Mouse (Mus musculus): ENCODE measurements around the gene Irf2bp1. TPM values are rescaled to one million over a fixed set of nuclear protein-coding genes. Genes with fewer than 3 reads are reported as not detected.

Irf2bp1 gene
- polyA plus RNA-seq, 1 experiment, result 5.0 TPM

DNA sequence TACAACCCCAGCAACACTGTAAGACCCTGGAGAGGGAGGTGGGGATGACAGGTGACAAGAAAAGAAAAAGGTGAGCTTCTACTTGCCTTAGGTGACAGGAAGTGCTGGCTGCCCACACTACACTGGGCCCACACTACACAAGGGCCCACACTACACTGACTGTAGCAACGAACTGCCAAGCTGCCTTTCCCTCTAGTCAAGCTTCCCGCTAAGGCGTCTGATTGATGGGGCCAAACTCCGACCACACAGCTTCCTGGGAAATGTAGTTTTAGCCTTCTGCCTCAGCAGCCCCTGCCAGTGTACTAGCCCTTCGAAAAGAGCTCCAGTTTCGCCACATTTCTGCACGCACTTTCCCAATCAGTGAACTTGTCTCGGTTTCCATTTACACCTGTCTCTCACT is 36.2 kb upstream of the Irf2bp1 start:
- no peaks in the 10 kb centered on the region; the same call in 1 of the 2 replicates for H3K9me3 ChIP-seq (ENCODE audit: control insufficient read depth, low read length)
- TF ChIP-seq TAL1 (IDR thresholded peaks at IDR 0.05; ENCODE audit: low read length), result no peak
- TF ChIP-seq GATA1 (IDR thresholded peaks at IDR 0.05; ENCODE audit: low read length), result no peak
- H3K36me3 ChIP-seq (ENCODE audit: control insufficient read depth), result no peaks in the 10 kb centered on the region
- H3K4me3 ChIP-seq (replicated peaks), result no peak overlapping the region
- H3K4me1 ChIP-seq (ENCODE audit: control insufficient read depth), result no peaks in the 10 kb centered on the region; the same call in 1 of the 2 replicates
- H3K27me3 ChIP-seq (ENCODE audit: control insufficient read depth), result peaks cover 42% of the 10 kb centered on the region

DNA sequence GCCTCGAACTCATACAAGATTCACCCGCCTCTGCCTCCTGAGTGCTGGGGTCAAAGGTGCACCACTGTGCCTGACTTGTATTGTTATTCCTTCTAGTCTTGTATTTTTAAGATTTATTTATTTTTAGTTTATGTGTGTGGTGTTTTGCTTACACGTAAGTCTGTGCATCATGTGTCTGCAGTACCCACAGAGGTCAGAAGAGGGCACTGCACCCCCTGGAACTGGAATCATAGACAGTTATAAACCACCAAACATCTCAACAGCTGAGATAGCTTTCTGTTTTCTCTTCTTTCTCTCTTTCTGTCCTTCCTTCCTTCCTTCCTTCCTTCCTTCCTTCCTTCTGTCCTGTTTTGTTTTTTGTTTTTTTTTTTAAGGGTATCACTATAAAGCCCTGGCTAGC is 32.9 kb upstream of the Irf2bp1 start:
- H3K4me3 ChIP-seq (replicated peaks), result no peak overlapping the region
- peaks cover 8% of the 10 kb centered on the region for H3K27me3 ChIP-seq (ENCODE audit: control insufficient read depth)
- TF ChIP-seq TAL1 (IDR thresholded peaks at IDR 0.05; ENCODE audit: low read length), result no peak
- no peak for TF ChIP-seq GATA1 (IDR thresholded peaks at IDR 0.05; ENCODE audit: low read length)
- H3K36me3 ChIP-seq (ENCODE audit: control insufficient read depth), result no peaks in the 10 kb centered on the region
- H3K4me1 ChIP-seq (ENCODE audit: control insufficient read depth), result no peaks in the 10 kb centered on the region
- H3K9me3 ChIP-seq (ENCODE audit: control insufficient read depth, low read length), result no peaks in the 10 kb centered on the region

- H3K9me3 ChIP-seq (ENCODE audit: control insufficient read depth, low read length), result no peaks in the 10 kb centered on the region
- TF ChIP-seq GATA1 (IDR thresholded peaks at IDR 0.05; ENCODE audit: low read length), result no peak
- TF ChIP-seq TAL1 (IDR thresholded peaks at IDR 0.05; ENCODE audit: low read length), result no peak
- H3K4me1 ChIP-seq (ENCODE audit: control insufficient read depth), result no peaks in the 10 kb centered on the region
- H3K27me3 ChIP-seq (ENCODE audit: control insufficient read depth), result no peaks in the 10 kb centered on the region
- no peaks in the 10 kb centered on the region for H3K36me3 ChIP-seq (ENCODE audit: control insufficient read depth)
- H3K4me3 ChIP-seq (replicated peaks), result no peak overlapping the region
Observed at GRCm38 (mm10) chr7:18978381-18978780, 25.5 kb upstream of the Irf2bp1 start.

GRCm38 (mm10) chr7:18986503-18986902 is 17.3 kb upstream of the Irf2bp1 start:
- Histone ChIP-seq H3K9me3 (ENCODE audit: control insufficient read depth, low read length) (no peaks in the 10 kb centered on the region; the same call in 1 of the 2 replicates), H3K4me3 (replicated peaks) (no peak overlapping the region), H3K4me1 (ENCODE audit: control insufficient read depth) (peaks cover 16% of the 10 kb centered on the region), H3K36me3 (ENCODE audit: control insufficient read depth) (no peaks in the 10 kb centered on the region), H3K27me3 (ENCODE audit: control insufficient read depth) (peaks cover 42% of the 10 kb centered on the region)
- TF ChIP-seq TAL1 (IDR thresholded peaks at IDR 0.05; ENCODE audit: low read length), result no peak
- TF ChIP-seq GATA1 (IDR thresholded peaks at IDR 0.05; ENCODE audit: low read length), result no peak

DNA sequence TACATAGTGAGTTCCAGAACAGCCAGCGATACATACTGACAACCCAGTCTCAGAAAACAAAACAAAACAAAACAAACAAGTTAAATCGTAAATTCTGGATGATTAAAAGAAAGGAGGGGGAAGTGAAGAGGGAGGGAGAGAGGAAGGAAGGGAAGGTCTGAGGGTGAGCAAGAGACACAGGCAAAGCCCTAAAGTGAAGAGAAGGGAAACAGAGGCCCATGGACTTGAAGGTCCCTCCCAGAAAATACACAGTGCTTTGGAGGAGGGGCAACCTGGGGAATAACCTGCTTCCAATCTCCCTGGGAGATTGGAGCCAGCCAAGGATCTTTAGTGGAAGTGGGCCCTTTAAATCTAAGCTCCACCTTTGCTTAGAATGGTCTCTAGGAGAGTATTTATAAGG is 16.7 kb upstream of the Irf2bp1 start, which contains the start of gene Nanos2:
Gene Nanos2 (plus strand): TSS at position 301 of the 400 bp plus-strand sequence.
- Histone ChIP-seq H3K27me3 (ENCODE audit: control insufficient read depth) (peaks cover 48% of the 10 kb centered on the region), H3K36me3 (ENCODE audit: control insufficient read depth) (no peaks in the 10 kb centered on the region), H3K4me3 (replicated peaks) (no peak within 1 kb of the TSS), H3K4me1 (ENCODE audit: control insufficient read depth) (peaks cover 22% of the 10 kb centered on the region), H3K9me3 (ENCODE audit: control insufficient read depth, low read length) (peaks cover 1% of the 10 kb centered on the region; the same call in 1 of the 2 replicates)
- no peak for TF ChIP-seq TAL1 (IDR thresholded peaks at IDR 0.05; ENCODE audit: low read length)

- no peak for TF ChIP-seq TAL1 (IDR thresholded peaks at IDR 0.05; ENCODE audit: low read length)
- no peak for TF ChIP-seq GATA1 (IDR thresholded peaks at IDR 0.05; ENCODE audit: low read length)
Observed at GRCm38 (mm10) chr7:18987747-18988146, 16.1 kb upstream of the Irf2bp1 start.

DNA sequence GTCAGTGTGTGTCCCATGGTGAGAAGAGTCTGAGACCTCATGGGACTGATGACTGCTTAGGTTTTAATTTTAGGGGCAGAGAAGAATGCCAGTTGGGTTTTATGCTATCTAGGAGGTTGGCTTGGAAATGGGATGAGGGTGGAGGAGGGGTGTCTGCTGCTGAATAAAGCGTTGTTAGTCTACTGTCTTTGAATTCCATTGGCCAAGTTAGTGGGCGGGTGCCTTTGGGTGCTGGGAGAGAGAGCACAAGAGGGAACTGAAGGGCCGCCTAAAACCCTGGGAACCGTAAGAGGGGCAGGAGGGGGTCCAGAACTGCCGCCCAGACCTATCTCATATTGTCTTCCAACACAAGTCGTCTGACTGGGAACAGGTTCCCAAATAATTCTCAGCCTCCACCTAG is 15.1 kb upstream of the Irf2bp1 start:
- Histone ChIP-seq H3K9me3 (ENCODE audit: control insufficient read depth, low read length) (peaks cover 4% of the 10 kb centered on the region; the same call in 1 of the 2 replicates), H3K36me3 (ENCODE audit: control insufficient read depth) (no peaks in the 10 kb centered on the region), H3K27me3 (ENCODE audit: control insufficient read depth) (peaks cover 65% of the 10 kb centered on the region), H3K4me3 (replicated peaks) (no peak overlapping the region), H3K4me1 (ENCODE audit: control insufficient read depth) (peaks cover 24% of the 10 kb centered on the region)
- TF ChIP-seq TAL1 (IDR thresholded peaks at IDR 0.05; ENCODE audit: low read length) (no peak), GATA1 (IDR thresholded peaks at IDR 0.05; ENCODE audit: low read length) (no peak)

More at GRCm38 (mm10) chr7:18987747-18988146, 16.1 kb upstream of the Irf2bp1 start:
- Histone ChIP-seq H3K9me3 (ENCODE audit: control insufficient read depth, low read length) (peaks cover 4% of the 10 kb centered on the region; the same call in 1 of the 2 replicates), H3K27me3 (ENCODE audit: control insufficient read depth) (peaks cover 54% of the 10 kb centered on the region), H3K4me3 (replicated peaks) (no peak overlapping the region), H3K36me3 (ENCODE audit: control insufficient read depth) (no peaks in the 10 kb centered on the region), H3K4me1 (ENCODE audit: control insufficient read depth) (peaks cover 24% of the 10 kb centered on the region)

GRCm38 (mm10) chr7:18989995-18990394 is 13.8 kb upstream of the Irf2bp1 start:
- TF ChIP-seq GATA1 (IDR thresholded peaks at IDR 0.05; ENCODE audit: low read length), result no peak
- no peak for TF ChIP-seq TAL1 (IDR thresholded peaks at IDR 0.05; ENCODE audit: low read length)
- peaks cover 4% of the 10 kb centered on the region; the same call in 1 of the 2 replicates for H3K9me3 ChIP-seq (ENCODE audit: control insufficient read depth, low read length)
- H3K4me3 ChIP-seq (replicated peaks), result no peak overlapping the region
- peaks cover 24% of the 10 kb centered on the region for H3K4me1 ChIP-seq (ENCODE audit: control insufficient read depth)
- H3K36me3 ChIP-seq (ENCODE audit: control insufficient read depth), result peaks cover under 1% of the 10 kb centered on the region; the same call in 1 of the 2 replicates
- H3K27me3 ChIP-seq (ENCODE audit: control insufficient read depth), result peaks cover 68% of the 10 kb centered on the region

DNA sequence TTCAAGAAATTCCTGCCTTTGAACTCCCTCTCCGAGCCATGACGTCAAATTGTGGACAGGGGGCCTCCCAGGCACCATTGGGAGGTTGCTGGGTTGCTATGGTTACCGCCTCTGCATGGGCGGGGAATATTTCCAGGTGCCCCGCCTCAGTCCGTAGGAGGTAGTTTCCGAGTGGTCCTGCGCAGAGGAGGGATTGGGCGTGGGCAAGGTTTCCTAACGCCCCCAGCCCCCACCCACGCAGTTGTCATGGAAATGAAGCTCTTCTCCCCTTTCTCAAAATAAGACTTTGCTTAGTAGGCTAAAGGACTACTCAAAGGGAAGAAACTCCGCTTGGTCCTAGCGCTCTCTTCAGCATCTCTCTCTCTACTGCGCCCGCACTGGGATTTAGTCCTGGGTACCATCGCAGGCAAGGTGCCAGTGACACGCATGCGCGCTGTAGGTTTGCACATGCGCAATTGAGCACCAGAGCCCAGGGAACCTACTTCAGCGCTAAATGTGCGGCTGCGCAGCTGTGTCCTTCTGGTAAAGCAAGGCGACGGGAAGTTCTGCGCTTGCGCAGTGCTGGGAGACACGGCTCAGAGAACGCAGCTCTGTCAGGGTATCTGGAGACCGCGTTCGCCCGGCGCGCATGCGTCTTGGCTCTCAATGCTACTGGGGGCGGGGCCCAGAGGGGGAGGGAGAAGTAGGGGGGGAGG is 13.1 kb upstream of the Irf2bp1 start, which contains the start of gene Mypop:
Gene Mypop (plus strand): TSS at position 645 of the 695 bp plus-strand sequence.
- H3K4me1 ChIP-seq (ENCODE audit: control insufficient read depth), result peaks cover 24% of the 10 kb centered on the region
- H3K9me3 ChIP-seq (ENCODE audit: control insufficient read depth, low read length), result peaks cover 4% of the 10 kb centered on the region; the same call in 1 of the 2 replicates
- TF ChIP-seq TAL1 (IDR thresholded peaks at IDR 0.05; ENCODE audit: low read length) (no peak), GATA1 (IDR thresholded peaks at IDR 0.05; ENCODE audit: low read length) (no peak)
- H3K36me3 ChIP-seq (ENCODE audit: control insufficient read depth), result peaks cover 4% of the 10 kb centered on the region; the same call in 1 of the 2 replicates
- peaks cover 68% of the 10 kb centered on the region for H3K27me3 ChIP-seq (ENCODE audit: control insufficient read depth)
- H3K4me3 ChIP-seq (replicated peaks), result peak within 1 kb of the TSS; percentile 54
